Mouse (Mus musculus): Measurements from ENCODE around the gene Arf1. TPM values are rescaled to one million over a fixed set of nuclear protein-coding genes. Genes with fewer than 3 reads are reported as not detected.
A peak's percentile ranks its signal among the peaks of the same experiment; 100 is the strongest.
"Not testable (repeated sequence)": the region's sequence is repeated elsewhere in the genome, so short reads cannot be mapped to it uniquely, and the experiment has no call there.

The Arf1 gene
- total RNA-seq, 2 experiments from 2014 or later = 339 to 344 TPM

DNA sequence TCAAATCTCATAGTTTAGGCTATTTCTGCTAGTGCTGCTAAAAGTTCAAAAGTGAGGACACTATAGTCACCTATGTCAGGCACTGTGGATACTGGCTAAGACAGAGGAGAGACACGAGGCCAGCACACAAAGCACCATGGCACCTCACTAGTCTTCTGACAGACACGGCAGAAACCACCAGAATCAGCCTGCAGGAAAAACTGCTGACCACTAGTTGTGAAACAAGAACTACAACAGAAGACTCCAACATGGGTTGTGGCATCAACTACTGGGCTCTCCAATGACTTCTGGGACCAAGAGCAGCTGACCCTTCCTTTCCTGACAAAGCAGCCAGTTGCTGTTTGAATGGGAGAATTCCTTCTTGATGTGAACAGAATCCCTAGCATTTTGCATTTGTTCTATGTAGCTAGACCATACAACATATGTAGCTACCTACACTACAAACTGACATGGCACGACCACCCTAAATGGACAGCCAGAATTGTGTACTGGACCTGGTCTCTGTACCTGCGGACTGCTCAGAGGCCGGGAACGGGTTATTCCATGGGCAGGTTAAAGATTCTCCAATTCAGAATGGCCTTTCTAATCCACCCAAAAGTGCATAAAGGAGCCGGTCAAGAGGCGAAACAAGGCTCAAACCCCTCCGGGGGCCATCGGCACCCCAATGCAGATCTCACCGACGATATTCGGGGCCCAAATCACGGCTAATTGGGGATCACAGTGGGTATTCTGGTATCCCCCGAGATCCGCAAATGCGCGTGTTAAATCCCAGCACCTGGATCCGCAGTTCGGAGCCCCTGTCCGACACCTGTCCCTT lies 1.1 kb downstream of the Arf1 start:
- intact Hi-C loops (cut with DNase I) = loop anchor here (1.0 kb wide), 1 partner anchor 18 kb away; no protein-coding TSS in a partner anchor
- peak; percentile 38 to 54 for DNase-seq

DNA sequence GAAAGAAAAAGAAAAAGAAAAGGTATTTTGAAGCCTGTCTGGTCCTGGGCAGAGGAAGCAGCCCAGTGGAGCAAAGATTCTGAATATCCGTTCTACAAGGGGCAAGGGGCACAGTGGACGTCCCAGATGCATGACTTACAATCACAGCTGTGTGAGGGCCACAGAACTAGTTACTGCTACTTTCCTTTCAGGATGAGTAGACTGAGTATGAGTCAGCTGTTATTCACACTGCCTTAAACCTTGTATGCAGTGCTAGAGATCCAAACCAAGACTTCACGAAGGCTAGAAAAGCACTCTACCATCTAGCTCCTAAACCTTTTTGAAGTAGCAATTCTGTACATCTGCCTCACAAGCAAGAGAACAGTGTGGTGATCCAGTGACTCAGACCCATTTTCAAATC lies 1.8 kb downstream of the Arf1 start:
- intact Hi-C loops (cut with DNase I) = no loop called here
- no peak for DNase-seq

- intact Hi-C loops (cut with DNase I) = no loop called here
- DNase-seq = no peak
These were observed 2.9 kb downstream of the Arf1 start for GRCm38 (mm10) chr11:59225167-59225566.

- no peak for DNase-seq
- intact Hi-C loops (cut with DNase I) = no loop called here
These were observed 3.6 kb downstream of the Arf1 start for GRCm38 (mm10) chr11:59224470-59224869.

- intact Hi-C loops (cut with DNase I) = no loop called here
- no peak for DNase-seq
These were observed 4.0 kb downstream of the Arf1 start for GRCm38 (mm10) chr11:59224025-59224424.

DNA sequence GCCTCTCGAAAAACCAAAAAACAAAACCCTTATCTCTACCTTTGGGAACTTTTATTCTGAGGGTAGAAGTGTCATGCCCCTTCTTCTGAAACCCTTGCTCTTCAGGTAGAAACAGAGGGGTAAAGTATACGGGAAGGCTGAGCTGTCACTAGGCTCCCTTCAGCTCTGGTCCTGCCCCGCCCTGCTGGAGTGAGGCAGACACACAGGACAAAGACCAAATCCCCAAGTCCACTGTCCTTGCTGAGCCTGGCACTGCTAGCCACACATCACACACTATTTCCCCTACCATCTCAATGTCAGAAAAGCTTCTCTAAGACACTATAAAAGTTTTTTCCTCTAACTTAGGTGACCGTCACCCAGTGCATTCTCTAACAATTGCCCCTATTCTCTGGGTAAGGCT lies 5.8 kb downstream of the Arf1 start:
- intact Hi-C loops (cut with DNase I) = no loop called here
- DNase-seq = no peak

DNA sequence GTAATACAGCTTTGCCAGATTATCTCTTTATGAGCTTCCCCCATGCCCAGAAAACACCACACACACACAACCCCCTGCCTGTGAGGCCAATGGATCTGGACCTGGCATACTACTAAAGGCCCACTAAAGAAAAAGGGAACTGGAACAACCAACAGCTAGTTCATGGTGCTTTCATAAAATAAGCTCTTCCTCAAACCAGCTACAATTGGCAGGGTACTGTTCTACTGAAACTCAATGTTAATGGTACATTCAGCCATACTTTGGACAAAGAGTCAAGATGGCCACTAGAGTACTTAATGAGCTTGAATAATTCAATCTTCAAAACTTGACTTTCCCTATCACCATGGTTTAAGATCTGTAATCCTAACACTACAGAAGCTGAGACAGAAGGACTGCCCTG lies 6.5 kb downstream of the Arf1 start:
- no peak for DNase-seq
- intact Hi-C loops (cut with DNase I) = no loop called here

- DNase-seq = peak; percentile 28 to 55
- intact Hi-C loops (cut with DNase I) = no loop called here
These were observed 9.0 kb downstream of the Arf1 start for GRCm38 (mm10) chr11:59219064-59219463.

DNA sequence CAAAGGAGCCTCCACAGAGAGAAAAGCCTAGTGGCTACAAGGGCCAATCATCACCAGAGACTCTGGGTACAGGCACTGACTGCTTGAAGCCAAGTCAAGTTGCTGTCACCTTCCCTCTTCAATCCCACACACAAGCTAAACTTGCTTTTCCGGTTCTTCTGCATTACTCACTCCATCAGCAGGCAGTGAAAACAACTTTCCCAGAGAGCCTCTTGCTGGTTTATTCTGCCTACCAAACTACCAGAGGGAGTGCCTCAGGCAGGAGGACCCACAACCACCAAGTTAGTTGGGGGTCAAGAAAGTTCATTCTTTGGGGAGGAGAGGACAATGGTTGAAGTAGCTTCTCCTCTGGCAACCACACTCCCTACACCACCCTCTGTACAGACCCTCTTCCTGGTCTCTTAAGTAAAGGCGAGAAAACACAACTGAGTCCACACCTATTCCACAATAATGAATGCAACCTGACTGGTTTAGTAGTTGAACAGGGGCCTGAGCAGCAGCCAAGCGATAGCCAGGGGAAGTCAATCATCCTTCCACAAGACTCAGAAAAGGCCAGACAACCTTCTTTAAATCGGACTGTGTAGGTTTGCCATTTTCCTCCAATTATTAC lies 9.6 kb downstream of the Arf1 start:
- intact Hi-C loops (cut with DNase I) = no loop called here

DNA sequence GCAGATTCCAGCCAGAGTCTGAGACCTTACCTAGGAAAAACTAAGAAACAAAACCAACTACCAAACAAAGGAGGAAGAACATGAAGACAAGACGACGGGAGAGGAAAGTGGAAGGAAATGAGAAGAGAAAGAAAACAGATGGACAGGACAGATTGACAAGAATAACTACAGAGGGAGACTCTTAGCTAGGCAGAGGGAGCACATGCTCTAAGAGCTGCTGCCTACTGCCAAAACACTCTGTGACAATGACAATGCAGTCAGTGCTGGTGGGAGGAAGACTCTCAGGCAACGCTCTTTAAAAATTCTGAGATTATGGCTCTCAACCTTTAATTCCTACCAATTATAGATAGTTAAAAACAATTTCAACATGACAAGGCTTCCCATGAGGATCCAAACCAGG lies 11.1 kb downstream of the Arf1 start:
- intact Hi-C loops (cut with DNase I) = no loop called here
- no peak for DNase-seq

More for the DNA sequence above, 9.6 kb downstream of the Arf1 start:
- DNase-seq = no peak

DNA sequence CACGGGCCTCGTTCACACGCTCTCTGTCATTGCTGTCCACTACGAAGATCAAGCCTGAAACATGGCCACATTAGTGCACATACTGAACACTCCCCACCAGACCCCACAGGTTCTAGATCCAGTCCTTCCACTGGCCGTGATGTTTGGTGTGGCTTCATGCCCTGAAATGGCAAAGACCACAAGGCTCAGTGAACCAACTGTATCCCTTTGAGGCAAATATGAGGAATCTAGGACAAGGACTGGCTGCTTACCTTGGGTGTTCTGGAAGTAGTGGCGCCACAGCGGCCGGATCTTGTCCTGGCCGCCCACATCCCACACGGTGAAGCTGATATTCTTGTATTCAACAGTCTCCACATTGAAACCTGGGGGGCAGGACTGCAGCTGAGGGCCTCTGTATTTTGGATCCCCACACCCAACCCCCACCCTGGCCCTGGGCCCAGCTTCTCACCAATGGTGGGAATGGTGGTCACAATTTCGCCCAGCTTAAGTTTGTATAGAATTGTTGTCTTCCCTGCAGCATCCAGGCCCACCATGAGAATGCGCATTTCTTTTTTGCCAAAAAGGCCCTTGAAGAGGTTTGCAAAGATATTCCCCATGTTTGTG lies 15.1 kb downstream of the Arf1 start:
- intact Hi-C loops (cut with DNase I) = no loop called here
- no peak for DNase-seq

DNA sequence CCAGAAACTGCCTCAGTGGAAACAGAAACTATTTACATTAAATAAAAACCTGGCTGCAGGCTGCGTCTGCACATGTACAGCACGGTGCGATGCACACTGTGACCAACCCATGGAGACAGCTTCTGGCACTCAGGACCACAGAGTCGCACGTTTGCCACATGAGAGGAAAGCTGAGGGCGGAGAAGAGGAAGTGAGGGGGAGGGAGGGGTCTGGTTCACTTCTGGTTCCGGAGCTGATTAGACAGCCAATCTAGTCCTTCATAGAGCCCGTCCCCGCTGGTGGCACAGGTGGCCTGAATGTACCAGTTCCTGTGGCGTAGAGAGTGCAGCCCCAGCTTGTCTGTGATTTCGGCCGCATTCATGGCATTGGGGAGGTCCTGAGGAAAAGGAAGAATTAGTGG lies 15.8 kb downstream of the Arf1 start:
- intact Hi-C loops (cut with DNase I); DNase-seq: not testable (repeated sequence)

- intact Hi-C loops (cut with DNase I); DNase-seq: not testable (repeated sequence)
These were observed 16.5 kb downstream of the Arf1 start for GRCm38 (mm10) chr11:59211561-59211960.

DNA sequence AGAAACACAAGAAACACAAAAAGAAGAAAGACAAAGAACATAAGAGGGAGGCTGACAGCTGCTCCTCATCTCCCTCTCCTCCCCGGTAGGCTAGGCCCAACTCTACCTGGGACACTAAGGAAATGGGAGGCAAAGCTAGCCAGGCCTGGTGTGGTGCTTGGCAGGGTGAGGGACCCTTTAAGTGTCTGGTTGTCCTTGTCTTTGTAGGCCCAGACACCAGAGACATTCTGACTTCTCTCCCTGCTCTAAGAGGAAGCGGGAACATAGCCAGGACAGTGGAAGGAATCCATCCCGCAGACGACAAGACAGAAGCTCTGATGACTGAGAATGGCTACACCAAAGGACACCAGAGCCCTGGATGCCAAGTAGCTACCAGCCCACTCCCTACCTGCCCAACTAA lies 18.1 kb downstream of the Arf1 start:
- intact Hi-C loops (cut with DNase I) = no loop called here
- DNase-seq = no peak

- peak in 1 of 2 experiments; percentile 21 for DNase-seq
- intact Hi-C loops (cut with DNase I) = loop anchor here (1.0 kb wide), 1 partner anchor 18 kb away; no protein-coding TSS in a partner anchor
These were observed 18.5 kb downstream of the Arf1 start for GRCm38 (mm10) chr11:59209580-59209979.

DNA sequence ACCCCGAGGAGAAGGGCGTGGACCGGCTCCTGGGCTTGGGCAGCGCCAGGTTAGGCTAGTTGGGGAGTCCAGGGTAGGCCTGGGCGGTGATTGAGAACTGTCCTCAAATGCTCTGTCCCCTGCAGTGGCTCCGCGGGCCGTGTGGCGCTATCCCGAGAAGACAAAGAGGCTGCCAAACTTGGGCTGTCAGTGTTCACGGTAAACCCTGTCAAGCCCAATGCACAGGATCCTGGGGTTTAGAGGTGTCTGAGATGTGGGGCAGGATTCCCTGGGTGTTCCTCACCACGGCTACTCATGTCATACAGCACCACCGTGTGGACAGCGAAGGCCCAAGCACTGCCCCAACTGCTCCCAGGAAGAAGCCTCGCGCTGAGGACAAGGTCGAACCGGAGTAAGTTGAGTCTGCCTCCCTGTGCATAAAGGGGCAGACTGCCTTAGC lies 19.0 kb downstream of the Arf1 start:
- intact Hi-C loops (cut with DNase I) = loop anchor here (1.0 kb wide), 1 partner anchor 18 kb away; no protein-coding TSS in a partner anchor
- DNase-seq = peak; percentile 82 to 85

GRCm38 (mm10) chr11:59208153-59208831 lies 19.8 kb downstream of the Arf1 start, which contains the start of gene 2310033P09Rik:
Gene 2310033P09Rik (plus strand): TSS chr11:59208321.
- DNase-seq = peak; percentile 94 to 95
- intact Hi-C loops (cut with DNase I) = no loop called here

- intact Hi-C loops (cut with DNase I) = loop anchor here (5.0 kb wide), 1 partner anchor 40 kb away; the partner anchor contains the start of gene Iba57
- DNase-seq = peak; percentile 95 to 97
These were observed 25.7 kb downstream of the Arf1 start, which contains the start of gene Mrpl55 for GRCm38 (mm10) chr11:59202081-59202995. Gene Mrpl55 (plus strand): TSS chr11:59202486.

- intact Hi-C loops (cut with DNase I) = loop anchor here (5.0 kb wide), 1 partner anchor 39 kb away; the partner anchor contains the start of gene Iba57
These were observed 26.7 kb downstream of the Arf1 start for GRCm38 (mm10) chr11:59201216-59202002.

More at GRCm38 (mm10) chr11:59201216-59202002, 26.7 kb downstream of the Arf1 start:
- no peak for DNase-seq
